Mouse (Mus musculus): ENCODE data around the gene Tmem248.

Tmem248 gene

DNA sequence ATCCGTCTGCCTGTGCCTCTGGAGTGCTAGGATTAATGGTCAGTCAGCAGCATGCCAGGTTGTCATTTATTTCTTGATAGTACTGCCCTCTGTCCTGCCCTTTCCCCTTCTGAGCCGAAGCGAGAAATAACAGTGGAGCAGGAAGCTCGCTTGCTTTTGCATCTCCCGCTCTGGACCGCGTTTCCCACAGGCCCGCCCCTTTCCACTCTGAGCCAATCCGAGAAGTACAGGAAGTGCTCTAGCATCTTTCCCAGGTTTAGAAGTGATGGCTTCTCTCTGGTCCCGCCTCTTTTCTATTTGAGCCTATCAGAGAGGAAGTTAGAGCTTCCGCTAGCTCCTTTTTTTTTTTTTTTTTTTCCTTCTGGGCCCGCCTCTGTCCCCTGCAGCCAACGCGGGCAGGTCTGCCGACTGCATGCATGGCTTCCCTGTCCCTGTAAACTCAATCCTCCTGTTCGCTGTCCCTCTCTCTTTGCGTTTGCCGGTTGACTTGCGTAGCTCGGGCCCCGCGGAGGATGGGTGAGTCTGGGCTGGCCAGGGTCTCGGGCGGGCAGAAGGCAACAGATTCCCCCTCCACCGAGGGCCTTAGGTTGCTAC is 39.9 kb downstream of the Tmem248 start:
- DNase-seq (ENCODE audit: low spot score in 2 of 2) = peak; percentile 89 to 93

DNA sequence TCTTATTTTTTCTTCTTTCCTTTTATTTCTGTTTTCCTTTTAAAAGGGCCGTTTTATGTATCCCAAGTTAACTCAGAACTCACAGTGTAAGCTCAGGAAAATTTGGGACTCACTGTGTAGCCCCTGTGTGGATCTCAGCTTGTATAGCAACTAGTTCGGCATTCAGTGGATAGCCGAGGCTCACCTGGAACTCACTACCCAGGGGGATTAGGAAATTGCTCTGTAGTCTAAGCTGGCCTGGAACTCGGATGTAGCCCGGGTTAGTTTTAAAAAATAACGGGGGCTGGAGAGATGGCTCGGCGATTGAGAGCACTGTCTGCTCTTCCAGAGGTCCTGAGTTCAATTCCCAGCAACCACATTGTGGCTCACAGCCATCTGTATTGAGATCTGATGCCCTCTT is 40.4 kb downstream of the Tmem248 start:
- DNase-seq (ENCODE audit: low spot score in 2 of 2) = no peak

DNA sequence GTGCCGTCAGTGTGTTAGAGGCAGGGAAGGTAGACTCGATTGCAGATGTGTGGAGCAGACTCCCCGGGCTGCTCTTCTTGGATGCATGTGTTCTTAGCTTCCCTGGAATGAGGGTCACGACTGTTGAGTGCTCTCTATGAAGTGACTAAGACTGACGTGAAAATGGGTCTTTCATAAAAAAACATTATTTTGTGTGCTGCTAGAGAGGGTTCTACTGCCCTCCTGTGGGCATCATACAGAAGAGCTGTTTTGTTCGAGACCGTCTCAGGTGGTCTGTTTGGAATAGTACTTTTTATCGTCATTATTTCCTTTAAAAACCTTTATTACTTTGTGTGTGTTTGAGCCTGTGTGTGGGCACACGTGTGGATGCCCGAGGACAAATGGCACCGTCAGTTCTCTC is 46.6 kb downstream of the Tmem248 start:
- DNase-seq (ENCODE audit: low spot score in 2 of 2) = no peak

DNA sequence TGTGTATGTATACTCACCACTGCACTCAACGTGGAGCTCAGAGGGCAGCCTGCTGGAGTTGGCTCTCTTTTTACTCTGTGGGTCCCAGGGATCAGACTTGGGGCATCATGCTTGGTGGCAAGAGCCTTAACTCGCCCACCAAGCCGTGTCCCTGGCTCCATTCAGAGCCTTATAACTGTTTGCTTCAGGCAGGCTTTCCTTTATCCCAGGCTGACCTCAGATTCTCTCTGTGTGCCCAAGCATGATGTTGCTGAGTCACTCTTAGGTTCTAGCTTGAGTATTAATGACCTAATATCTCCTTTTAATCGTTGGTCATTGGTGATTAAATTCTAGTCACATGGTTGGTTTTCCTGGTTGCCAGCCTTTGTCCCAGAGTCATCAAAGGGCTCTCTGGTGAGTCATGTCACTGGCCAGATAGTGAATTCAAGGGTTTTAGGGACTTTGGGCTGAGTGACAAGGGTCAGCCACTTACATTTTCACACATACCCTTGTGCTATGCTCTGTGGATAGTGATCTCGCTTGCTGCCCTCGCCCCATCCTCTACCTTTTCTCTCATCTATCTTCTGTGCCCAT is 47.6 kb downstream of the Tmem248 start:
- no peak for DNase-seq (ENCODE audit: low spot score in 2 of 2)

DNA sequence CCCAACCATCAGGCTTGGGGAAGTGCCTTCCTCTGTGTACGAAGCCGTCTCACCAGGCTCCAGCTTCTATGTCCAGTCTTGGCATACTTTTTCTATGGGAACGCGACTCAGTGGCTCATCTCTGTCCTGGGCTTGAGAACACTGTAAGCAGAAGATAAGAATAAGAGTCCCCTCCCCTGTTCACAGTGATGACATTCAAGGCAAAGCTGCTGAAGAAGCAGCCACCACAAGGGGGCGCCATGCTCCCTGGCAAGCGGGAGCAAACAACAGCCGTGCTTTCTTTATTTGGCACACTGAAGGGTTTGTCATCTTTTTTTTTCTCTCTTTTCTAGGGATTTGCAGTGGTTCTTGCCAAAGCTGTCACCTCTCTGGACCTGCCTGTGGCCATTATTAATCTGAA is 49.8 kb downstream of the Tmem248 start:
- no peak for DNase-seq (ENCODE audit: low spot score in 2 of 2)

DNA sequence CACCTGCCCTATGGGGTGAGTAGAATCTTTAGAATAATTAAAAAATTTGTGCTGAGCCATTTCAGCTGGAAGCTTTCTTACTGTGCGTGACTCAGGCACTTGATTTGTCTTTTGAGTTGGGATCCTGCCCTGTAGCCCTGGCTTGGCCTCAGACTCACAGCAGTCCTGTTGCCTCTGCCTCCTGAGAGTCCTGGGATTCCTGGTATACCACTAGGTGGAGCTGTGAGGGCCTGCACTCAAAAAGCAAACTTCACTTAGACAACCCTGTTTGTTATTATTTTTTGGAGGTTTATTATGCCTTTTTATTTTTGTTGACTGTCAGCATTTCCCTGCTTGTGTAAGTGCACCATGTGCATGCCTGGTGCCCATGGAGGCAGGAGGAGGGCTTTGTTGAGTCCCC is 50.4 kb downstream of the Tmem248 start:
- DNase-seq (ENCODE audit: low spot score in 2 of 2) = no peak

DNA sequence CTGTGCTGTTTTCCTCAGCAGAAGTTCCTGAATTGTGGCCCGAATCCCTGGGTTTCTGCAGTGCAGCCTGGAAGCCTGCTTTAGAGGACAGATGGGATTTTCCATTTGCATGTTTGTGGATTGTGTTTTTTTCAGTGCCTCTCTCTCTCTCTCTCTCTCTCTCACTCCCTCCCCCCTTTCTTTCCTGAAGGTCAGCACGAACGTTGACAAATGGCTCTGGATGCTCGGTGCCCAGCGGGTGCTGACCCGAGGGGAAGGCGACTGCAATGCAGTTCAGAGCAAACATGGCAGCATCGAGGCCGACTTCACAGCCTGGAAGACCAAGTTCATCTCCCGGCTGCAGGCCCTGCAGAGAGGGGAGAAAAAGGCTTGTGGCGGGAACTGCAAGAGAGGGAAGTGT is 52.1 kb downstream of the Tmem248 start:
- DNase-seq (ENCODE audit: low spot score in 2 of 2) = no peak

DNA sequence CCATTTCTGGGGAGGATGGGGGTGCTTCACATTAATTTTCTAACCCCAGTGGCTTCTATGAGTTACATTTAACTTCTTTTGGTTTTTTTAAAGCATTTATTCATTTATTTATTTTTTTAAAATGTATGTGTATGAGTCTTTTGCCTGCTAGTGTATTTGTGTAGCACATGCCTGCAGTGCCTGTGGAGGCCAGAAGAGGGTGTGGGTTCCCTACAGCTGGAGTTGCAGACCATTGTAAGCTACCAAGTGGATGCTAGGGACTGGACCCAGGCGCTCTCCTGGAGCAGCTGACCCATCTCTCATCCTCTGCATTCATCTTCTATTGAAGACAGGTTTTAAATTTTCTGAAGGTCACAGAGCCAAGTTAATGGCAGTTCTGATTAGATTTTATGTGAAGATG is 55.5 kb downstream of the Tmem248 start:
- DNase-seq (ENCODE audit: low spot score in 2 of 2) = no peak

DNA sequence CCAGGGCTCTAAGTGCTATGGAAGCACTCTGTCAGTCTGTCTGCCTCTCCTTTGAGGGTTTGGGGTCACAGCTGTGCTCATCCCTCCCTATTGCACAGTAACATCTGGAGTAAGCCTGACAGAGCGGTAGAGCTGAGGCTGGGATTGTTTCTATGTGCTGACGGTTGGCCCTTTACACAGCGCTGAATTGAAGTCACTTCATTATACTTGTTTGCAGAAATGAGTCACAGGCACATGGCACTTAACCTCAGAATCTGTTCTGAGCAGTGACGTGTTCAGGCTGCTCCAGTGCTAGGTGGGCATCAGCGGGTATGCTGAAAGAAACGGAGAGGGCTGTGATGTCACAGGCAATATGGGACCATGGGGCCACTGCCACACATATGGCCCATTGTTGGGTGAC is 56.2 kb downstream of the Tmem248 start:
- DNase-seq (ENCODE audit: low spot score in 2 of 2) = no peak

DNA sequence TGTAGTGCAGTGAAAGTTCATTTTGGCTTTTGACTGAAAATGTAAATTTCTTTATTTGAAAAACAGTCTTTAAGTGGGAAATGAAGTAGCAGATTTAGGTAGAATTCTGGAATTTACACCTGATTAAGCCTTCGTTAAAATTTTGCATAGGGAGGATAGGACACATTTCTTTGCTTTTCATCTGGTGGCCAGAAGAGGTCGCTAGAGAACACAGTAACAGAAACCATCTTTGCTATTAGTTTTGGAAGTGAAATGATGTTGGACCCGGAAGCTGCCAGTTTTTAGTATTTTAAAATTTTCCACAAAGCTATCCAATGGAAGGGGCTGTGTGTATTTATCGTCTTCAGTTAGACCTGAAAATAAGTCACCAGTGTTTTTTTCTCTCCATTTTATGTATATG is 58.6 kb downstream of the Tmem248 start:
- DNase-seq (ENCODE audit: low spot score in 2 of 2) = no peak

DNA sequence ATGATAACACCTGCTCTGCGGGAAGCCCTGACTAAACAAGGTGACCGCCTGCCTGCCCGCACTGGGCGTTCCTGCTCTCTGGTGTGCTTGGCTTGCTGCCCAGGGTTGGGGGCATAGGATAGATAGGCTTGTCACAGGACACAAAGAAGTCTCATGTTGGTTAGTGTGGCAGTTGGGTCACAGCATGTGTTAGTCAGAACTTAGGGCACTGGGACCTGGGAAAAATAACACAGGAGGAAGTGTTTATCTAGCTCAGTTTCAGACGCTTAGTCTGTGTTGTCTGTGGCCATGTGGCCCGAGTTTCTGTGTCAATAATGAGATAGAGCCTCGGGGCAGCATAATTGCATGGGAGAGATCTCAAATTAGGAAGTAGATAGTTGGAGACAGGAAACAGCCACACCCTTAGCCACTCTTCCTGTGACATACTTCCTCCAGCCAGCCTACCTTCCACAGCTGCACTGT is 61.2 kb downstream of the Tmem248 start:
- DNase-seq (ENCODE audit: low spot score in 2 of 2) = no peak

DNA sequence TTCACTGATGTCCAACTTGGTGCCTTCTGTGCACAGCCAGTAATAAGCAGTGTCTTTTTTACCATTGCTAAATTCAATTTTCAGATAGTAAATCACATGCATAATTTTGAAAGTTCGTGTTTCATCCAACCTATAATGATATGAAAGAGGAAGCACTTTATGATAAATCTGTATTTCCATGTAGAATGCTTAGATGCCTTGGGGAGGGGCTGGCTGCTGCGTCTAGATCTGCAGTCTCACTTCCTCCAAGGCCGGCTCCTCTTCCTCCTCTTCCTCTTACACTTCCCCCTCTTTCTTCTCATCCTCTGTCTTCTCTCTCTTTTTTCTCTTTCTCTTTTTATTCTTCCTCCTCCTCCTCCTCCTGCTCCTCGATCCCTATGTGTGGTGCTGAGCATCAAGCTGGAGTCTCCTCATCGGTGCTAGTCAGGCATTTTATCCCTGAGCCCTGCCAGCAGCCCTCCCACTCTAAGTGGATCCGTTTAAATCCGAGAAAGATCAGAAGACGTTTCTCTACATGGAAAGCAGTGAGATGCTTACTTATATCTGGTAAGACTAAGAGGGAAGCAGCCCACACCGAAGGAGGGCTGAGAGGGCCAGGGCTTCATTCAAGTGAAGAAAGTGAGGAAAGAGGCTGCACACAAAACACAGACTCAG is 66.3 kb downstream of the Tmem248 start:
- DNase-seq (ENCODE audit: low spot score in 2 of 2) = no peak

DNA sequence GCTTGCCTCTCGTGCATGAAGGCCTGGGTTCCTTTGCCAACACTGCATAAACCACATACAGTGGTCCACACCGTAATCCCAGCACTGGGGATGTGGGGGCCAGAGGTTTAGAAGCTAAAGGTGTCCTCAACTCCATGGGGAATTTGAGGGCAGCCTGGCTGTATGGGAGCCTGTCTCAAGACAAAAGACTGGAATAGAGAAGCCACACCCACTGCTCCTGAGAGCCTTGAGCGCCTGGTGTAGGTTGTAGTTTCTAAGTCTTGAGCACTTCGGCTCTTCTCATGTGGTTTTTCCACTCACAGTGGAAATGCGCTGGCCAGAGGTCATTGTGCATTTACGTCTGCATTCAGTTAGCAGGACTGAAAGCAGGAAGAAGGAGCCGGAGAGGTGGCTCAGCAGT is 71.2 kb downstream of the Tmem248 start:
- DNase-seq (ENCODE audit: low spot score in 2 of 2) = no peak

DNA sequence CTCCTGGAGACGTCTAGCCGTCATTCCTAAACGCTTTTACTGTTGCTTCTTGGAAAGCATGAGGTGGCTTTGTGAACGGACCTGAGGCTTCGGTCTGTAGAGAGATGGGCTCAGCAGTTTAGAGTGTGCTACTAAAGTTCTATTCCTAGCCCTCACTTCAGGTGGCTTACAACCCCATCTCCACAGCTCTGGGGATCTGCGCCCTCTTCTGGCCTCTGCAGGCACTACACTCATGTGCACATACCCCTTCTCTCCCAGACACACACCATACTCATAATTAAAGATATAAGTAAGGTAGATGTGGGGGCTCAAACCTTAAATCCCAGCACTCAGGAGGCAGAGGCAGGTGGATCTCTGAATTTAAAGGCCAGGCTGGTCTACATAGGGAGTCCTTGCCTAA is 73.4 kb downstream of the Tmem248 start:
- DNase-seq (ENCODE audit: low spot score in 2 of 2) = no peak

DNA sequence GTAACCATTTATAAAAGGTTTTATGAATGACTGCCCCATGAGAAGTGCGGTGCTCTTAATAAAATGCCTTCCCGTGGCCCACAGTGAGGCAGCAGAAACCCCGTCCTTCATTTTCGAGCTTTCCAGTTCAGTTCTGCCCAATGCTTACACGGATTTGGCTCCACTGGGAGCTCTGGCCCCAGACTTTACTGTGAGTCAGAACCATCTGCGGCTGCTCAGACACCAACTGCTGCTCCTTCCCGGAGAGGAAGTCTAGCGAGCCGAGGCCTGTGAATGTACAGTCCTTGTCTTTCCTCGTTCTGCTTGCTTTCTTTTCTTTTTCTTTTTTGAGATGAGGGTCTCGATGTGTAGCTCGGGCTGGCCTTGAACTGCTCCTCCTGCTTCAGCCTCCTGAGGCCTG is 73.9 kb downstream of the Tmem248 start:
- DNase-seq (ENCODE audit: low spot score in 2 of 2) = peak in 1 of 2 experiments; percentile 25

DNA sequence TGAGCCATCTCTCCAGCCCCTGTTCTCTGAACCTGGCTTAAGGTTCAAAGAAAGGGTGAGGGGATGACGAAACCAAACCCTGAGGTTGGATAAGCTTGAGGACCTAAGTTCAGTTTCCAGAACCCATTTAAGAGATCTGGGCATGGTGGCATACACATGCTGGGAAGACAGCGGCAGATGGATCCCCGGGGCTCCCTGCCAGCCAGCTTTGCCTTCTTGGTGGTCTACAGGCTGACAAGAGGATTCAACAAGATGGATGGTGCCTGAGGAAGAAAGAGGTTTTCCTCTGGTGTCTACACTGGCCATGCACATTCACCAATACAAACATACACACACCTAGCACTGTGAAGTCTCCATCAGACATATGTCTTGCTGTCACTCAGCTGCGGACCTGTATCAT is 76.1 kb downstream of the Tmem248 start:
- DNase-seq (ENCODE audit: low spot score in 2 of 2) = peak in 1 of 2 experiments; percentile 36
